Mouse (Mus musculus): ENCODE data around the gene Kcnq5. TPM values are rescaled to one million over a fixed set of nuclear protein-coding genes. Genes with fewer than 3 reads are reported as not detected.
"Not testable (repeated sequence)": the region's sequence is repeated elsewhere in the genome, so short reads cannot be mapped to it uniquely, and the experiment has no call there.

The Kcnq5 gene
- polyA plus RNA-seq, 1 experiment from 2014 or later = 2.4 TPM

- 77% methylated on average over 2 of the region's 2 CpGs for WGBS
- no peak overlapping the region for H3K4me3 ChIP-seq (ENCODE audit: low read depth, low read length)
- no peak for ATAC-seq
- no peaks in the 10 kb centered on the region for H3K9me3 ChIP-seq (replicated peaks; ENCODE audit: control insufficient read depth, low read length, poor library complexity, severe bottlenecking)
- no peaks in the 10 kb centered on the region for H3K4me1 ChIP-seq (ENCODE audit: control insufficient read depth, insufficient read depth, low read length)
- no peaks in the 10 kb centered on the region for H3K36me3 ChIP-seq (ENCODE audit: control insufficient read depth, insufficient read depth, low read length)
- no peak overlapping the region for H3K4me2 ChIP-seq (ENCODE audit: low read length)
- no peaks in the 10 kb centered on the region for H3K27me3 ChIP-seq (ENCODE audit: control insufficient read depth, insufficient read depth, low read depth, low read length)
- H3K27ac ChIP-seq (ENCODE audit: low read length) = no peak overlapping the region
- no peak overlapping the region for H3K9ac ChIP-seq (ENCODE audit: low read depth, low read length)
Observed at GRCm38 (mm10) chr1:21804477-21804866, 157.3 kb downstream of the Kcnq5 start.

GRCm38 (mm10) chr1:21803751-21804476 lies 157.8 kb downstream of the Kcnq5 start:
- no peak overlapping the region for H3K9ac ChIP-seq (ENCODE audit: low read depth, low read length)
- no peak overlapping the region for H3K4me2 ChIP-seq (ENCODE audit: low read length)
- H3K4me3 ChIP-seq (ENCODE audit: low read depth, low read length) = no peak overlapping the region
- H3K9me3 ChIP-seq (replicated peaks; ENCODE audit: control insufficient read depth, low read length, poor library complexity, severe bottlenecking) = no peaks in the 10 kb centered on the region
- H3K36me3 ChIP-seq (ENCODE audit: control insufficient read depth, insufficient read depth, low read length) = no peaks in the 10 kb centered on the region
- H3K4me1 ChIP-seq (ENCODE audit: control insufficient read depth, insufficient read depth, low read length) = no peaks in the 10 kb centered on the region
- ATAC-seq = no peak
- WGBS = 82% methylated on average over 5 of the region's 5 CpGs
- H3K27ac ChIP-seq (ENCODE audit: low read length) = no peak overlapping the region
- no peaks in the 10 kb centered on the region for H3K27me3 ChIP-seq (ENCODE audit: control insufficient read depth, insufficient read depth, low read depth, low read length)

DNA sequence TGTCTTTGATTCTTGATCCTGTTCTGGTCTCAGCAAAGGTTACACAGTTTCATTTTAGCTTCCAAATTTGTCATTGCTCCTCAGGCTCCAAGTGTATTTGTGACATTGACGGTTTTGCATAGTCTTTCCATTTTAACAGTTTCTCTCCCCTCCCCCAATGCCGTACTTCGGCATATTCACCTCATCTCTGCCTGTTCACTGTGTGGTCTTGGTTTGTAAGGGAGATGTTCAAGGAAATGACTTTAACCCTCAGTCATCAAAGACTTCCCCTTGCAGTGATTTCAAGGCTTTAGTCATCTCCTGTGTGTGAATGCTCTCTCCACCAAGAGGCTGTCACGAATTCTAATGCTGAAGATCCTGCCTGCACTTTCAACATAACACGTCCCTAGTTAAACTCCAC lies 181.0 kb downstream of the Kcnq5 start:
- H3K4me2 ChIP-seq (ENCODE audit: low read length) = no peak overlapping the region
- no peaks in the 10 kb centered on the region for H3K9me3 ChIP-seq (replicated peaks; ENCODE audit: control insufficient read depth, low read length, poor library complexity, severe bottlenecking)
- WGBS = 78% methylated on average over 5 of the region's 5 CpGs
- H3K4me3 ChIP-seq (ENCODE audit: low read depth, low read length) = no peak overlapping the region
- no peak overlapping the region for H3K27ac ChIP-seq (ENCODE audit: low read length)
- no peaks in the 10 kb centered on the region for H3K36me3 ChIP-seq (ENCODE audit: control insufficient read depth, insufficient read depth, low read length)
- no peaks in the 10 kb centered on the region for H3K4me1 ChIP-seq (ENCODE audit: control insufficient read depth, insufficient read depth, low read length)
- no peak for ATAC-seq
- no peak overlapping the region for H3K9ac ChIP-seq (ENCODE audit: low read depth, low read length)
- no peaks in the 10 kb centered on the region for H3K27me3 ChIP-seq (ENCODE audit: control insufficient read depth, insufficient read depth, low read depth, low read length)

DNA sequence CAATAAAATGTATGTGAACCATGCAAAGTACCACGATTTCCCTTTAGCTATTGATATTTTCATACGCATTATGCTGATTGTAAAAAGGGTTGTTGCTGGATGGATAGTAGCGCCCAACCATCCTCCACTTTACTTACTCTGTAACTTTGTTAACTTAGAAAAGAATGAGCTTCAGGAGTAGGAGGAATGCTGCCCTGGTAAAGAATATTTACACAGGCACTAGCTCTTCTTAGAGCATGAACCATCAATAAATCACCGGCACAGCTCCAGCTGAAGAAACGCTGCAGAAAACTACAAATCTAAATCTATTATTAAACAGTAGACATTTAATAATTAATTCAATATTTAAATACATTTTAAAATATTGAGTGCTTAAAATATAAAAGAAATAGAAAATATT lies 184.2 kb downstream of the Kcnq5 start:
- no peaks in the 10 kb centered on the region for H3K27me3 ChIP-seq (ENCODE audit: control insufficient read depth, insufficient read depth, low read depth, low read length)
- no peaks in the 10 kb centered on the region for H3K4me1 ChIP-seq (ENCODE audit: control insufficient read depth, insufficient read depth, low read length)
- 90% methylated on average over 5 of the region's 5 CpGs for WGBS
- ATAC-seq = no peak
- no peak overlapping the region for H3K27ac ChIP-seq (ENCODE audit: low read length)
- no peak overlapping the region for H3K4me2 ChIP-seq (ENCODE audit: low read length)
- no peaks in the 10 kb centered on the region for H3K36me3 ChIP-seq (ENCODE audit: control insufficient read depth, insufficient read depth, low read length)
- no peak overlapping the region for H3K4me3 ChIP-seq (ENCODE audit: low read depth, low read length)
- no peak overlapping the region for H3K9ac ChIP-seq (ENCODE audit: low read depth, low read length)
- H3K9me3 ChIP-seq (replicated peaks; ENCODE audit: control insufficient read depth, low read length, poor library complexity, severe bottlenecking) = no peaks in the 10 kb centered on the region

DNA sequence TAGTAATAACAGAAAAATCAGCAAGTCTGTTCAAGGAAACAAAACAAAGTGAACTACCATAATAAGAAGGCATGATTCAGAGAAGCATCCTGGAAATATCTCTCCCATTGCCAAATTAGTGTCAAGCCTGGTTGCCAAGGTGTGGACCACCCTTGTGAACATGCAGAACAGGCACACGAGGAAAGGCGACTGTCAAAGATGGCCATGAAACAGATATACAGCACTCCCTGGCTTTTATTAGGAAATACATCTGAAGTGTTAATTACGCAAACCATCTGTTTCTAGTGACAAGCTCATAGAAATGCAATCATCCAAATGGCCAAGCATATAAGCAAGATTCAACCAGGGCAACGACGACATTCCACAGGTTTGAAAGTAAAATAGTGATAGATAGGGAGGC lies 187.8 kb downstream of the Kcnq5 start:
- WGBS = 92% methylated on average over 5 of the region's 5 CpGs
- Histone ChIP-seq H3K9me3 (replicated peaks; ENCODE audit: control insufficient read depth, low read length, poor library complexity, severe bottlenecking) (no peaks in the 10 kb centered on the region), H3K27me3 (ENCODE audit: control insufficient read depth, insufficient read depth, low read depth, low read length) (no peaks in the 10 kb centered on the region), H3K4me2 (ENCODE audit: low read length) (no peak overlapping the region), H3K4me3 (ENCODE audit: low read depth, low read length) (no peak overlapping the region), H3K4me1 (ENCODE audit: control insufficient read depth, insufficient read depth, low read length) (no peaks in the 10 kb centered on the region), H3K36me3 (ENCODE audit: control insufficient read depth, insufficient read depth, low read length) (no peaks in the 10 kb centered on the region), H3K27ac (ENCODE audit: low read length) (no peak overlapping the region), H3K9ac (ENCODE audit: low read depth, low read length) (no peak overlapping the region)
- no peak for ATAC-seq

DNA sequence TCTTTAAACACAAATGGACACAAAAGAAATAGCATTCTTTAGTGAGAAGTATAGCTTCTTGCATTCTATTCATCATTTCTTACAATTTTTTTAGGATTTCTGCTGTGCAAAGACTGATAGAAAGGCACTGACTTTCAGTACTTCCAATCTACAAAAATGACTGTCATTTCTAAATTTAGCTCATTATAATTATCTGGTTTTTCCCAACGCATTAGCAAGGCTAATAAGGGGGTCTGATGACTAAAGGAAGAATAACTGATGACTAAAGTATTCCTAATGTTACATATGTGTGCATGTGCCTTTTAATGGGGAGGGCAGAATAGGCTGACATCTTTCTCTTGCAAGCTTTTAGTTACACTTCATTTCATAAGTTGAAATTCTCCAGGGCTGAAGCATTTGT lies 191.2 kb downstream of the Kcnq5 start:
- H3K4me3 ChIP-seq (ENCODE audit: low read depth, low read length) = no peak overlapping the region
- 78% methylated on average over 1 of the region's 1 CpGs for WGBS
- H3K27me3 ChIP-seq (ENCODE audit: control insufficient read depth, insufficient read depth, low read depth, low read length) = no peaks in the 10 kb centered on the region
- no peaks in the 10 kb centered on the region for H3K9me3 ChIP-seq (replicated peaks; ENCODE audit: control insufficient read depth, low read length, poor library complexity, severe bottlenecking)
- H3K4me2 ChIP-seq (ENCODE audit: low read length) = no peak overlapping the region
- no peaks in the 10 kb centered on the region for H3K4me1 ChIP-seq (ENCODE audit: control insufficient read depth, insufficient read depth, low read length)
- no peak for ATAC-seq
- no peak overlapping the region for H3K27ac ChIP-seq (ENCODE audit: low read length)
- no peaks in the 10 kb centered on the region for H3K36me3 ChIP-seq (ENCODE audit: control insufficient read depth, insufficient read depth, low read length)
- H3K9ac ChIP-seq (ENCODE audit: low read depth, low read length) = no peak overlapping the region

DNA sequence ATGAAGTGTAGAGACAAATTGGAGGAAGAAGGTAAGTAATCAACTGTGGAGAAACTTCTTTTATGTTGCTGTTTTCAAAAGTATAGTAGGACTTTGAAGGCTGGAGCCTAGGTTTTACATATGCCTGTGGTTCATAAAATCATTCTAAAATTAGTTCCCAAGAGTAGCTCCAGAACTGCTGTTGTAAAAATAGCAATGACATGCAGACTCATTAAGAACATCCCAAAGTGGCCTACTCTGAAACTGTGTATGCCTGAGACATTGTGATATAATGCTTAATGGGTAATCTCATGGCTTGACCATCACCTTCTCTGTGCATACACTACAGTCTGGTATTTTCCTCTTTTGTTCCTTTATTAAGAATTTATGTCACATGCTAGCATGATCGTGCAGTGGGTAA lies 212.4 kb downstream of the Kcnq5 start:
- Histone ChIP-seq H3K36me3 (ENCODE audit: control insufficient read depth, insufficient read depth, low read length) (no peaks in the 10 kb centered on the region), H3K27ac (ENCODE audit: low read length) (no peak overlapping the region), H3K4me2 (ENCODE audit: low read length) (no peak overlapping the region), H3K27me3 (ENCODE audit: control insufficient read depth, insufficient read depth, low read depth, low read length) (no peaks in the 10 kb centered on the region), H3K4me3 (ENCODE audit: low read depth, low read length) (no peak overlapping the region), H3K9me3 (replicated peaks; ENCODE audit: control insufficient read depth, low read length, poor library complexity, severe bottlenecking) (no peaks in the 10 kb centered on the region), H3K9ac (ENCODE audit: low read depth, low read length) (no peak overlapping the region), H3K4me1 (ENCODE audit: control insufficient read depth, insufficient read depth, low read length) (no peaks in the 10 kb centered on the region)
- WGBS = 88% methylated on average over 1 of the region's 1 CpGs
- ATAC-seq = no peak

- Histone ChIP-seq H3K4me1 (ENCODE audit: control insufficient read depth, insufficient read depth, low read length) (no peaks in the 10 kb centered on the region), H3K27me3 (ENCODE audit: control insufficient read depth, insufficient read depth, low read depth, low read length) (no peaks in the 10 kb centered on the region), H3K4me3 (ENCODE audit: low read depth, low read length) (no peak overlapping the region), H3K9me3 (replicated peaks; ENCODE audit: control insufficient read depth, low read length, poor library complexity, severe bottlenecking) (no peaks in the 10 kb centered on the region), H3K4me2 (ENCODE audit: low read length) (no peak overlapping the region), H3K27ac (ENCODE audit: low read length) (no peak overlapping the region), H3K36me3 (ENCODE audit: control insufficient read depth, insufficient read depth, low read length) (no peaks in the 10 kb centered on the region), H3K9ac (ENCODE audit: low read depth, low read length) (no peak overlapping the region)
- 87% methylated on average over 1 of the region's 1 CpGs for WGBS
- no peak for ATAC-seq
Observed at GRCm38 (mm10) chr1:21729131-21729530, 232.6 kb downstream of the Kcnq5 start.

DNA sequence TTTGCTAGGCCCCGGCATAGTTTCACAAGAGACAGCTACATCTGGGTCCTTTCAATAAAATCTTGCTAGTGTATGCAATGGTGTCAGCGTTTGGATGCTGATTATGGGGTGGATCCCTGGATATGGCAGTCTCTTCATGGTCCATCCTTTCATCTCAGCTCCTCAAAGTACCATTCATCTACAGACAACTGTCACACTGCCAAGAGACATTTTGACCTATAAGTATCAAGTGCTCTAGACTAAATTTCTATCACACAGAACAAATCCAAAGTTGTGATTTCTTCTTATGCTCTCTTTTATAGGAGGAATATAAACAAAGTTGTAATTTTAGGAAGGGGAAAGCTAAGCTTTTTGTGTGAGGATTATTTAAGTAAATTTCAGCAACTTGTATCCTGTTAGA lies 238.5 kb downstream of the Kcnq5 start:
- not testable (repeated sequence) for H3K27me3 ChIP-seq (ENCODE audit: control insufficient read depth, insufficient read depth, low read depth, low read length); H3K4me3 ChIP-seq (ENCODE audit: low read depth, low read length); H3K4me2 ChIP-seq (ENCODE audit: low read length); H3K9ac ChIP-seq (ENCODE audit: low read depth, low read length); H3K4me1 ChIP-seq (ENCODE audit: control insufficient read depth, insufficient read depth, low read length); H3K27ac ChIP-seq (ENCODE audit: low read length); H3K36me3 ChIP-seq (ENCODE audit: control insufficient read depth, insufficient read depth, low read length); ATAC-seq; H3K9me3 ChIP-seq (replicated peaks; ENCODE audit: control insufficient read depth, low read length, poor library complexity, severe bottlenecking)
- 86% methylated on average over 2 of the region's 2 CpGs for WGBS
